Comparison of ENCODE assay signal across 12 mouse cellular contexts in the genomic region with DNA sequence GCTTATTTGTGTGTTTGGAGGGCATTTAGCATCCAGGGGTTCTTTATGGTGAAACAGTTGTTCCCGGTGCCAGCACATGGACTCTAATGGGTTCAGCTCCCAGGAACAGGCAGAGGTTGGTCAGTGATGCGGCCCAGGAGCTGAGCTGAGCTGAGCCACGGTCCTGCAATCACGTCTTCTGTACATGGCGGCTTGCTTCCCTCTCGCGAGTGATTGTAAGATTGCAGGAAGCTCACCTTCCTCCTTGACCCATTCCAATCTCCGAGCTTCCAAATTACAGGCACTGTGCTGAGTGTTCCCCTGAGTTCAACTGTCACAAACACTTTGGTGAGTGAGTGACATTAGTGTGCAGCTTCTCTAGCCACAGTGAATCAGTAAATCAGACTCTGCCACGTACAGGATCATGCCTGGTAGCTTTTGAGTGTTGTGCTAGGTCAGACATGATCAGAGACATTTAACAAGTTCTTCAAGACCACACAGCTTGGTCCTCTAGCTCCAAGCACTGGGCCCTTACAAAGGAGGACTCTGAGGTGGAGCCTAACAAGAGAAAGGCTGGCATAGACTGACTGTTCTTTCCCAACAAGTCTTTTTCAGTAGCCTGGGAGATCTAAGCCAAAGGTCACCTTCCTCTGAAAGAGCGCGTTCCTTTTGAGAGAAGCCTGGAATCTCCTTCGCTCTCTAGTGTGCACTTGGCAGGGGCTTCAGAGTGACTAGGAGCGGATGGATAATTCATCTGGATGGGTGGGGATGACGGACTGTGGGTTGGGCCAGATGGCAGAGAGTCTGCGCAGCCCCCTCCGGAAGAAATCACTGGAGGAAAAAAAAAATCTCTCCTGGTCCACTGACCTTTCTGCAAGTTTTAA.
A peak's percentile ranks its signal among the peaks of the same experiment; 100 is the strongest.
DNase-seq lines count a peak whose midpoint lies in the region; ATAC-seq lines count a peak whose summit lies in the region.
"Had no signal": no experiment of that assay in that cellular context is flagged by ENCODE, and none has a peak within 500 bp of the region (broad histone marks: within the 10 kb centered on the region; RNA-seq: fewer than 3 reads in every experiment).

No protein-coding gene starts in this region.

- peaks cover 39% of the 10 kb centered on the region for H3K4me1 ChIP-seq in heart, embryonic 12.5 days (replicated peaks)
- peaks cover 16% of the 10 kb centered on the region for H3K4me1 ChIP-seq in forebrain, embryonic 11.5 days (replicated peaks; ENCODE audit: control insufficient read depth, insufficient read depth, low read length)
- H3K4me1 ChIP-seq in kidney, embryonic 16.5 days (ENCODE audit: insufficient read depth, low read length): peaks cover 23% of the 10 kb centered on the region
- peaks cover 42% of the 10 kb centered on the region for H3K4me1 ChIP-seq in neural tube, embryonic 12.5 days

- peaks cover 16% of the 10 kb centered on the region; the same call in 1 of the 2 replicates for H3K27me3 ChIP-seq in heart, embryonic 12.5 days (replicated peaks)
- no peaks in the 10 kb centered on the region for H3K27me3 ChIP-seq in forebrain, embryonic 11.5 days (ENCODE audit: control insufficient read depth, insufficient read depth, low read length)
- H3K27me3 ChIP-seq in kidney, embryonic 16.5 days (ENCODE audit: insufficient read depth, low read length): no peaks in the 10 kb centered on the region
- H3K27me3 ChIP-seq in neural tube, embryonic 12.5 days (replicated peaks): 0 out of 2 replicates have a peak, but pooled peaks cover 9% of the 10 kb centered on the region

- H3K27ac ChIP-seq in heart, embryonic 12.5 days (ENCODE audit: poor library complexity, severe bottlenecking): no peak overlapping the region
- peak overlapping the region; percentile 31; the same call in 1 of the 2 replicates for H3K27ac ChIP-seq in forebrain, embryonic 11.5 days (ENCODE audit: low read depth, low read length)
- H3K27ac ChIP-seq in kidney, embryonic 16.5 days (ENCODE audit: low read length): no peak overlapping the region
- H3K27ac ChIP-seq in neural tube, embryonic 12.5 days: no peak overlapping the region
- H3K27ac ChIP-seq: embryonic facial prominence, embryonic 13.5 days; liver, embryonic 13.5 days had no signal

- peak overlapping the region; percentile 26; the same call in 1 of the 2 replicates for H3K4me2 ChIP-seq in heart, embryonic 12.5 days
- peak overlapping the region; percentile 35; the same call in 1 of the 2 replicates for H3K4me2 ChIP-seq in forebrain, embryonic 11.5 days (ENCODE audit: low read depth, low read length, severe bottlenecking)
- peak overlapping the region; percentile 31 for H3K4me2 ChIP-seq in kidney, embryonic 16.5 days (replicated peaks; ENCODE audit: low read depth, low read length)
- H3K4me2 ChIP-seq in neural tube, embryonic 12.5 days (replicated peaks): peak overlapping the region; percentile 36
- H3K4me2 ChIP-seq: embryonic facial prominence, embryonic 13.5 days; liver, embryonic 13.5 days had no signal

- DNase-seq in heart, postnatal 10 days: no peak
- DNase-seq in forebrain, embryonic 11.5 days (ENCODE audit: low spot score): no peak
- no peak for DNase-seq in layer of hippocampus, postnatal 25 days (ENCODE audit: extremely low spot score in 1 of 2, low spot score in 1 of 2)
- DNase-seq in spleen, postnatal 14 days (ENCODE audit: low spot score in 2 of 2): no peak
- no peak for DNase-seq in MN1 (ENCODE audit: low spot score)
- DNase-seq: B cell, adult 2 months; liver, embryonic 13.5 days had no signal

- ATAC-seq in heart, embryonic 12.5 days (ENCODE audit: insufficient number of reproducible peaks, low FRiP score): no peak
- peak; percentile 50; the same call in 1 of the 2 replicates for ATAC-seq in forebrain, embryonic 11.5 days (replicated peaks; ENCODE audit: low FRiP score)
- peak; percentile 59; the same call in 1 of the 2 replicates for ATAC-seq in kidney, embryonic 16.5 days (ENCODE audit: low FRiP score, low TSS enrichment)
- peak; percentile 30; the same call in 1 of the 2 replicates for ATAC-seq in neural tube, embryonic 12.5 days (ENCODE audit: low FRiP score, low read depth)
- ATAC-seq: inflammation-experienced regulatory T-cells, adult 6 months had no signal

- H3K36me3 ChIP-seq in heart, embryonic 12.5 days: no peaks in the 10 kb centered on the region
- H3K36me3 ChIP-seq in forebrain, embryonic 11.5 days (ENCODE audit: control insufficient read depth, insufficient read depth, low read length): no peaks in the 10 kb centered on the region
- H3K36me3 ChIP-seq in kidney, embryonic 16.5 days (ENCODE audit: insufficient read depth, low read length): no peaks in the 10 kb centered on the region
- no peaks in the 10 kb centered on the region for H3K36me3 ChIP-seq in neural tube, embryonic 12.5 days
- H3K36me3 ChIP-seq: embryonic facial prominence, embryonic 13.5 days; liver, embryonic 13.5 days had no signal

- H3K4me3 ChIP-seq in heart, embryonic 12.5 days: no peak overlapping the region
- H3K4me3 ChIP-seq in forebrain, embryonic 11.5 days (ENCODE audit: low read depth, low read length): no peak overlapping the region
- no peak overlapping the region for H3K4me3 ChIP-seq in kidney, embryonic 16.5 days (ENCODE audit: low read length)
- no peak overlapping the region for H3K4me3 ChIP-seq in neural tube, embryonic 12.5 days
- H3K4me3 ChIP-seq: embryonic facial prominence, embryonic 13.5 days; liver, embryonic 13.5 days had no signal

- no peak overlapping the region for H3K9ac ChIP-seq in heart, embryonic 12.5 days
- H3K9ac ChIP-seq in forebrain, embryonic 11.5 days (ENCODE audit: low read length): no peak overlapping the region
- H3K9ac ChIP-seq in kidney, embryonic 16.5 days (replicated peaks; ENCODE audit: low read length): no peak overlapping the region
- H3K9ac ChIP-seq in neural tube, embryonic 12.5 days: no peak overlapping the region
- H3K9ac ChIP-seq: embryonic facial prominence, embryonic 13.5 days; liver, embryonic 13.5 days had no signal

- intact Hi-C loops in heart, postnatal 10 days (cut with DNase I): loop anchor here (5.0 kb wide), 1 partner anchor 100 kb away; no protein-coding TSS in a partner anchor

- 22% methylated on average over 16 of the region's 16 CpGs for WGBS in heart, embryonic 12.5 days
- 18% methylated on average over 16 of the region's 16 CpGs for WGBS in forebrain, embryonic 11.5 days
- 31% methylated on average over 16 of the region's 16 CpGs for WGBS in kidney, embryonic 16.5 days
- WGBS in neural tube, embryonic 12.5 days: 26% methylated on average over 16 of the region's 16 CpGs

- no peaks in the 10 kb centered on the region for H3K9me3 ChIP-seq in heart, embryonic 12.5 days (replicated peaks)
- no peaks in the 10 kb centered on the region for H3K9me3 ChIP-seq in forebrain, embryonic 11.5 days (ENCODE audit: control insufficient read depth, low read length)
- no peaks in the 10 kb centered on the region for H3K9me3 ChIP-seq in kidney, embryonic 16.5 days (ENCODE audit: low read length)
- H3K9me3 ChIP-seq in neural tube, embryonic 12.5 days: no peaks in the 10 kb centered on the region
- H3K9me3 ChIP-seq: embryonic facial prominence, embryonic 13.5 days; liver, embryonic 13.5 days had no signal
